Mouse (Mus musculus): ENCODE results near the gene Evi5. TPM values are rescaled to one million over a fixed set of nuclear protein-coding genes. Genes with fewer than 3 reads are reported as not detected.

Gene Evi5
- total RNA-seq, 2 experiments from 2014 or later: 54.0 to 58.4 TPM

GRCm38 (mm10) chr5:107802621-107803020, 72.3 kb downstream of the Evi5 start:
- no peak for DNase-seq

- no peak for DNase-seq
Observed at GRCm38 (mm10) chr5:107801234-107801633, 73.7 kb downstream of the Evi5 start.

- DNase-seq: no peak
Observed at GRCm38 (mm10) chr5:107798290-107798689, 76.6 kb downstream of the Evi5 start.

GRCm38 (mm10) chr5:107793927-107794326, 81.0 kb downstream of the Evi5 start:
- DNase-seq: no peak

GRCm38 (mm10) chr5:107793258-107793657, 81.6 kb downstream of the Evi5 start:
- DNase-seq: peak; percentile 13

GRCm38 (mm10) chr5:107792516-107792915, 82.4 kb downstream of the Evi5 start:
- no peak for DNase-seq

GRCm38 (mm10) chr5:107791966-107792365, 82.9 kb downstream of the Evi5 start:
- no peak for DNase-seq

- peak; percentile 17 for DNase-seq
Observed at GRCm38 (mm10) chr5:107789492-107789891, 85.4 kb downstream of the Evi5 start.

GRCm38 (mm10) chr5:107787682-107788443, 87.0 kb downstream of the Evi5 start:
- no peak for DNase-seq

- DNase-seq: no peak
Observed at GRCm38 (mm10) chr5:107782360-107782759, 92.5 kb downstream of the Evi5 start.

GRCm38 (mm10) chr5:107778763-107779162, 96.1 kb downstream of the Evi5 start:
- no peak for DNase-seq

GRCm38 (mm10) chr5:107777545-107777830, 97.4 kb downstream of the Evi5 start:
- no peak for DNase-seq

GRCm38 (mm10) chr5:107776777-107777544, 97.9 kb downstream of the Evi5 start:
- no peak for DNase-seq

- DNase-seq: no peak
Observed at GRCm38 (mm10) chr5:107775875-107776274, 99.0 kb downstream of the Evi5 start.

GRCm38 (mm10) chr5:107772049-107772448, 102.9 kb downstream of the Evi5 start:
- DNase-seq: no peak

- DNase-seq: no peak
Observed at GRCm38 (mm10) chr5:107768224-107768623, 106.7 kb downstream of the Evi5 start.

GRCm38 (mm10) chr5:107765946-107766345, 109.0 kb downstream of the Evi5 start:
- no peak for DNase-seq

GRCm38 (mm10) chr5:107764486-107764885, 110.4 kb downstream of the Evi5 start:
- DNase-seq: no peak

GRCm38 (mm10) chr5:107763674-107764073, 111.2 kb downstream of the Evi5 start:
- no peak for DNase-seq

GRCm38 (mm10) chr5:107759121-107759520, 115.8 kb downstream of the Evi5 start:
- DNase-seq: no peak

GRCm38 (mm10) chr5:107756072-107756471, 118.8 kb downstream of the Evi5 start:
- no peak for DNase-seq

- DNase-seq: no peak
Observed at GRCm38 (mm10) chr5:107754740-107755139, 120.2 kb downstream of the Evi5 start.

GRCm38 (mm10) chr5:107753656-107754055, 121.3 kb downstream of the Evi5 start:
- no peak for DNase-seq

Data from adrenal gland, postnatal 10 days (tissue).